Mouse (Mus musculus) MEL (cell line): ENCODE measurements at regions not wholly inside any gene's neighbourhood (a gene's known extent, or its start where the extent isn't known, plus 50 kb on each side); places are given as distances from the start of the nearest gene placed in this dataset.

Experiments used
- DNase-seq: peaks from one replicate; pipeline ENCODE4 v3.0.0; 2011; ENCODE audit warnings: low read depth, low spot score
- H3K27ac ChIP-seq: 2 replicates; pipeline ENCODE4 v1.5.1; 2012; ENCODE audit warnings: low read depth, mild to moderate bottlenecking, control low read depth, low read length, moderate library complexity; ENCODE audit not compliant: control insufficient read depth
- H3K27me3 ChIP-seq, 2 experiments: fragments of 150-350 bp in 1 of 2; sonication (generic) in 1 of 2; 2 replicates each; pipeline ENCODE4 v1.6.1; 2012; ENCODE audit warnings: low read length in 2 of 2, mild to moderate bottlenecking in 2 of 2, improper control_type of control experiment in 1 of 2, moderate library complexity in 1 of 2; ENCODE audit not compliant: insufficient read depth in 2 of 2, control insufficient read depth in 1 of 2
- H3K36me3 ChIP-seq, 2 experiments: 2 replicates each; pipeline ENCODE4 v1.6.1; 2012 to 2014; ENCODE audit warnings: low read length in 2 of 2, improper control_type of control experiment in 1 of 2, inconsistent platforms in 1 of 2, mild to moderate bottlenecking in 1 of 2; ENCODE audit not compliant: insufficient read depth in 2 of 2, control insufficient read depth in 1 of 2
- H3K4me1 ChIP-seq, 2 experiments: fragments of 150-350 bp in 1 of 2; sonication (generic) in 1 of 2; 2 replicates each; pipeline ENCODE4 v1.6.1; 2012; ENCODE audit warnings: low read length in 2 of 2, improper control_type of control experiment in 1 of 2, mild to moderate bottlenecking in 1 of 2; ENCODE audit not compliant: insufficient read depth in 2 of 2, control insufficient read depth in 1 of 2
- H3K4me3 ChIP-seq, 2 experiments: fragments of 150-350 bp in 1 of 2; sonication (generic) in 1 of 2; 2 replicates each; pipeline ENCODE4 v1.5.1; 2012; ENCODE audit warnings: low read depth in 2 of 2, low read length in 2 of 2, mild to moderate bottlenecking in 2 of 2, moderate library complexity in 2 of 2, control low read depth in 1 of 2, improper control_type of control experiment in 1 of 2; ENCODE audit not compliant: control insufficient read depth in 1 of 2, insufficient read depth in 1 of 2
- H3K79me2 ChIP-seq: 2 replicates; pipeline ENCODE4 v1.6.1; 2012; ENCODE audit warnings: mild to moderate bottlenecking, low read length, moderate library complexity; ENCODE audit not compliant: control insufficient read depth, poor library complexity, insufficient read depth
- H3K9ac ChIP-seq: 2 replicates; pipeline ENCODE4 v1.6.1; 2012; ENCODE audit warnings: low read depth, mild to moderate bottlenecking, control low read depth, low read length, moderate library complexity; ENCODE audit not compliant: control insufficient read depth, poor library complexity, severe bottlenecking
- H3K9me3 ChIP-seq: fragments of 150-350 bp; sonication (generic); replicated peaks from 2 replicates; pipeline ENCODE4 v1.6.1; 2012; ENCODE audit warnings: mild to moderate bottlenecking, low read length, improper control_type of control experiment, moderate library complexity; ENCODE audit not compliant: insufficient read depth
- BHLHE40 ChIP-seq: IDR thresholded peaks from 2 replicates; pipeline ENCODE4 v1.6.1; 2012; ENCODE audit warnings: low read depth, mild to moderate bottlenecking, inconsistent platforms, low read length, improper control_type of control experiment, borderline replicate concordance
- CHD1 ChIP-seq: IDR thresholded peaks from 2 replicates; pipeline ENCODE4 v1.6.1; 2012; ENCODE audit warnings: low read depth, mild to moderate bottlenecking, inconsistent platforms, low read length, improper control_type of control experiment
- CHD2 ChIP-seq: IDR thresholded peaks from 2 replicates; pipeline ENCODE4 v1.6.1; 2011; ENCODE audit warnings: low read length, improper control_type of control experiment
- CTCF ChIP-seq, 3 experiments: IDR thresholded peaks in 2 of 3; conservative IDR thresholded peaks in 1 of 3; 2 replicates each; pipeline ENCODE4 v1.5.1; 2011 to 2012; ENCODE audit warnings: low read length in 3 of 3, low read depth in 2 of 3, mild to moderate bottlenecking in 2 of 3, improper control_type of control experiment in 1 of 3, inconsistent platforms in 1 of 3, mixed read lengths in 1 of 3, moderate library complexity in 1 of 3; ENCODE audit not compliant: control insufficient read depth in 1 of 3, insufficient read depth in 1 of 3, poor library complexity in 1 of 3, severe bottlenecking in 1 of 3
- ELF1 ChIP-seq: IDR thresholded peaks from 2 replicates; pipeline ENCODE4 v1.6.1; 2014; ENCODE audit warnings: low read depth, mild to moderate bottlenecking, inconsistent platforms, low read length, improper control_type of control experiment, moderate library complexity
- EP300 ChIP-seq, 2 experiments: IDR thresholded peaks; 2 replicates each; pipeline ENCODE4 v1.6.1; 2011; ENCODE audit warnings: improper control_type of control experiment in 2 of 2, low read length in 2 of 2, low read depth in 1 of 2, mild to moderate bottlenecking in 1 of 2
- GABPA ChIP-seq: IDR thresholded peaks from 2 replicates; pipeline ENCODE4 v1.6.1; 2012; ENCODE audit warnings: low read depth, mild to moderate bottlenecking, inconsistent platforms, low read length, improper control_type of control experiment, moderate library complexity
- GATA1 ChIP-seq: IDR thresholded peaks from 2 replicates; pipeline ENCODE4 v1.6.1; 2011; ENCODE audit warnings: low read depth, low read length, improper control_type of control experiment
- HCFC1 ChIP-seq: IDR thresholded peaks from 2 replicates; pipeline ENCODE4 v1.6.1; 2012; ENCODE audit warnings: low read depth, mild to moderate bottlenecking, inconsistent platforms, low read length, improper control_type of control experiment, moderate library complexity
- MAFK ChIP-seq: IDR thresholded peaks from 2 replicates; pipeline ENCODE4 v1.6.1; 2011; ENCODE audit warnings: low read depth, mild to moderate bottlenecking, low read length, improper control_type of control experiment, borderline replicate concordance
- MAX ChIP-seq: IDR thresholded peaks from 2 replicates; pipeline ENCODE4 v1.6.1; 2011; ENCODE audit warnings: low read length, improper control_type of control experiment
- MYB ChIP-seq: IDR thresholded peaks from 2 replicates; pipeline ENCODE4 v1.6.1; 2011; ENCODE audit warnings: mild to moderate bottlenecking, low read depth, low read length, improper control_type of control experiment
- MYC ChIP-seq: IDR thresholded peaks from 2 replicates; pipeline ENCODE4 v1.6.1; 2011; ENCODE audit warnings: low read depth, mild to moderate bottlenecking, low read length, improper control_type of control experiment, moderate library complexity
- NELFE ChIP-seq: IDR thresholded peaks from 2 replicates; pipeline ENCODE4 v1.6.1; 2011; ENCODE audit warnings: low read depth, low read length, improper control_type of control experiment
- NRF1 ChIP-seq: IDR thresholded peaks from 2 replicates; pipeline ENCODE4 v1.6.1; 2014; ENCODE audit warnings: low read depth, mild to moderate bottlenecking, inconsistent platforms, low read length, improper control_type of control experiment, moderate library complexity; ENCODE audit not compliant: poor library complexity, insufficient read depth, severe bottlenecking
- POLR2AphosphoS2 ChIP-seq: IDR thresholded peaks from 2 replicates; pipeline ENCODE4 v1.6.1; 2011; ENCODE audit warnings: low read length, improper control_type of control experiment
- POLR2AphosphoS5 ChIP-seq: IDR thresholded peaks from 2 replicates; pipeline ENCODE4 v1.6.1; 2012; ENCODE audit warnings: low read depth, borderline replicate concordance, mild to moderate bottlenecking, inconsistent platforms, low read length, moderate library complexity, mixed read lengths
- RAD21 ChIP-seq: IDR thresholded peaks from 2 replicates; pipeline ENCODE4 v1.6.1; 2011; ENCODE audit warnings: mild to moderate bottlenecking, low read depth, low read length, improper control_type of control experiment
- SIN3A ChIP-seq: IDR thresholded peaks from 2 replicates; pipeline ENCODE4 v1.6.1; 2012; ENCODE audit warnings: low read length, improper control_type of control experiment, inconsistent platforms
- SMC3 ChIP-seq: IDR thresholded peaks from 2 replicates; pipeline ENCODE4 v1.6.1; 2011; ENCODE audit warnings: low read depth, low read length, improper control_type of control experiment
- TAL1 ChIP-seq: IDR thresholded peaks from 2 replicates; pipeline ENCODE4 v1.6.1; 2012; ENCODE audit warnings: mild to moderate bottlenecking, inconsistent platforms, low read length, moderate library complexity, mixed read lengths
- TCF12 ChIP-seq: IDR thresholded peaks from 2 replicates; pipeline ENCODE4 v1.6.1; 2014; ENCODE audit warnings: low read depth, mild to moderate bottlenecking, inconsistent platforms, low read length, improper control_type of control experiment, moderate library complexity
- UBTF ChIP-seq: IDR thresholded peaks from 2 replicates; pipeline ENCODE4 v1.6.1; 2012; ENCODE audit warnings: low read depth, mild to moderate bottlenecking, inconsistent platforms, low read length, improper control_type of control experiment, moderate library complexity, borderline replicate concordance; ENCODE audit not compliant: insufficient read depth
- ZC3H11A ChIP-seq: IDR thresholded peaks from 2 replicates; pipeline ENCODE4 v1.6.1; 2012; ENCODE audit warnings: low read depth, mild to moderate bottlenecking, inconsistent platforms, low read length, improper control_type of control experiment
- ZMIZ1 ChIP-seq: IDR thresholded peaks from 2 replicates; pipeline ENCODE4 v1.6.1; 2012; ENCODE audit warnings: low read depth, mild to moderate bottlenecking, inconsistent platforms, low read length, improper control_type of control experiment, moderate library complexity
- ZNF384 ChIP-seq: IDR thresholded peaks from 2 replicates; pipeline ENCODE4 v1.6.1; 2012; ENCODE audit warnings: low read depth, mild to moderate bottlenecking, inconsistent platforms, low read length, improper control_type of control experiment

GRCm38 (mm10) chr16:74857752-74858151 lies 446.1 kb upstream of the Robo2 start:
- H3K27me3 ChIP-seq: no peaks in the 10 kb centered on the region; a peak in 1 of 4 replicates
- peak; percentile 28 for DNase-seq
- TF ChIP-seq NRF1 (no peak), NELFE (no peak), POLR2AphosphoS2 (no peak), EP300 (IDR thresholded peaks at IDR 0.05; ENCODE audit: low read depth in 1 of 2, low read length in 2 of 2) (no peak), ZMIZ1 (no peak), CTCF (IDR thresholded peaks at IDR 0.05 in 2 of 3, conservative IDR thresholded peaks at IDR 0.05 in 1 of 3; ENCODE audit: control insufficient read depth in 1 of 3, insufficient read depth in 1 of 3, low read depth in 2 of 3, low read length in 3 of 3, poor library complexity in 1 of 3, severe bottlenecking in 1 of 3) (peak in 2 of 3 experiments; percentile 40 to 63; a peak in 4 of 6 replicates), MAX (no peak), TCF12 (no peak), CHD2 (no peak), MYB (no peak), MAFK (no peak), ZNF384 (no peak), ZC3H11A (peak; percentile 33; the same call in 1 of the 2 replicates), HCFC1 (no peak), RAD21 (peak; percentile 65), MYC (no peak), GABPA (no peak), SIN3A (no peak), ELF1 (no peak), GATA1 (no peak), UBTF (no peak), POLR2AphosphoS5 (no peak), TAL1 (no peak), SMC3 (peak; percentile 69)

GRCm38 (mm10) chr16:74840006-74840405 lies 428.4 kb upstream of the Robo2 start:
- H3K9ac ChIP-seq: no peak overlapping the region
- no peaks in the 10 kb centered on the region for H3K79me2 ChIP-seq
- H3K4me3 ChIP-seq: no peak overlapping the region
- no peaks in the 10 kb centered on the region for H3K27me3 ChIP-seq
- DNase-seq: peak; percentile 12
- TF ChIP-seq BHLHE40: no peak
- peak; percentile 12 for TF ChIP-seq RAD21
- TF ChIP-seq CHD1: no peak
- 0 out of 2 replicates have a peak, but pooled peaks have one; percentile 8 for TF ChIP-seq ZC3H11A
- TF ChIP-seq HCFC1: no peak
- TF ChIP-seq SMC3: peak; percentile 41
- TF ChIP-seq SIN3A: no peak
- TF ChIP-seq ZNF384: peak; percentile 45; the same call in 1 of the 2 replicates
- TF ChIP-seq CTCF (IDR thresholded peaks at IDR 0.05 in 2 of 3, conservative IDR thresholded peaks at IDR 0.05 in 1 of 3; ENCODE audit: control insufficient read depth in 1 of 3, insufficient read depth in 1 of 3, low read depth in 2 of 3, low read length in 3 of 3, poor library complexity in 1 of 3, severe bottlenecking in 1 of 3): peak in 1 of 3 experiments; percentile 47; a peak in 3 of 6 replicates
- no peak for TF ChIP-seq MAFK
- no peaks in the 10 kb centered on the region for H3K4me1 ChIP-seq
- no peaks in the 10 kb centered on the region for H3K36me3 ChIP-seq
- no peaks in the 10 kb centered on the region for H3K9me3 ChIP-seq
- H3K27ac ChIP-seq: no peak overlapping the region

More at GRCm38 (mm10) chr16:74857752-74858151, 446.1 kb upstream of the Robo2 start:
- Histone ChIP-seq H3K79me2 (no peaks in the 10 kb centered on the region), H3K36me3 (no peaks in the 10 kb centered on the region), H3K9me3 (no peaks in the 10 kb centered on the region), H3K4me1 (no peaks in the 10 kb centered on the region), H3K27ac (no peak overlapping the region), H3K9ac (no peak overlapping the region), H3K4me3 (no peak overlapping the region)
